Mouse (Mus musculus) brain, embryonic 14.5 days (tissue): ENCODE results near the gene Rgcc.

Experiments used
- CTCF ChIP-seq: fragments of 200-500 bp; IDR thresholded peaks from 2 replicates; pipeline ENCODE4 v1.5.1; 2012; ENCODE audit warnings: inconsistent platforms, mild to moderate bottlenecking, moderate library complexity, borderline replicate concordance; ENCODE audit not compliant: insufficient read depth, insufficient read length; ENCODE audit errors: extremely low read depth
- POLR2A ChIP-seq: fragments of 200-500 bp; IDR thresholded peaks from 2 replicates; pipeline ENCODE4 v1.6.1; 2012; ENCODE audit warnings: mild to moderate bottlenecking, inconsistent platforms, borderline replicate concordance; ENCODE audit not compliant: poor library complexity, insufficient read depth, insufficient read length, severe bottlenecking; ENCODE audit errors: extremely low read depth

DNA sequence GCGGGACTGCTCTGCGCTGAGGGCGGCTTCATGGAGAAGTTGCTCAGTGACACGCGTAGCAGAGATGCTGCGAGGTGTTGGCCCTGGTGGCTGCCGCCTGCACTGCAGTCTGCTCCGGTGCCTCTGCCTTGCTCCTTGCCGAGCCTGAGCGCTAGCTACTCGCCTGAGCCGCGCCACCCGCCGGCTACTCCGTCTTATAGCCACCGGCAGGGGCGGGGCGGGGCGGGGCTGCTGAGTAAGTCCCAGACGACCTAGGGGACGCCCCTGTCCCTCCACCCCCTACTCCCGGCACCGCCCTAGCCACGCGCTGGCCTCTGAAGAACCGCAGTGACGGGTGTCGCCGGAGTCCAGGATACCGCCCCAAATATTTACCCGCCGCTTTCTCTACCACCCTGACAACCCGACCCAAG is at the start of gene Rgcc:
- TF ChIP-seq POLR2A (peak; percentile 60; the same call in 1 of the 2 replicates), CTCF (peak; percentile 93)
